Mouse (Mus musculus): Measurements from ENCODE around the gene 1700016H13Rik.

- TF ChIP-seq CTCF (IDR thresholded peaks at IDR 0.05), result no peak
- no peak for TF ChIP-seq EP300 (IDR thresholded peaks at IDR 0.05)
These were observed 33.5 kb downstream of the 1700016H13Rik start for GRCm38 (mm10) chr5:103622321-103622720.
